Mouse (Mus musculus): ENCODE measurements around the gene Umodl1. TPM values are rescaled to one million over a fixed set of nuclear protein-coding genes. Genes with fewer than 3 reads are reported as not detected.

Gene Umodl1
- polyA plus RNA-seq, 1 experiment from 2014 or later, result 0.07 TPM

DNA sequence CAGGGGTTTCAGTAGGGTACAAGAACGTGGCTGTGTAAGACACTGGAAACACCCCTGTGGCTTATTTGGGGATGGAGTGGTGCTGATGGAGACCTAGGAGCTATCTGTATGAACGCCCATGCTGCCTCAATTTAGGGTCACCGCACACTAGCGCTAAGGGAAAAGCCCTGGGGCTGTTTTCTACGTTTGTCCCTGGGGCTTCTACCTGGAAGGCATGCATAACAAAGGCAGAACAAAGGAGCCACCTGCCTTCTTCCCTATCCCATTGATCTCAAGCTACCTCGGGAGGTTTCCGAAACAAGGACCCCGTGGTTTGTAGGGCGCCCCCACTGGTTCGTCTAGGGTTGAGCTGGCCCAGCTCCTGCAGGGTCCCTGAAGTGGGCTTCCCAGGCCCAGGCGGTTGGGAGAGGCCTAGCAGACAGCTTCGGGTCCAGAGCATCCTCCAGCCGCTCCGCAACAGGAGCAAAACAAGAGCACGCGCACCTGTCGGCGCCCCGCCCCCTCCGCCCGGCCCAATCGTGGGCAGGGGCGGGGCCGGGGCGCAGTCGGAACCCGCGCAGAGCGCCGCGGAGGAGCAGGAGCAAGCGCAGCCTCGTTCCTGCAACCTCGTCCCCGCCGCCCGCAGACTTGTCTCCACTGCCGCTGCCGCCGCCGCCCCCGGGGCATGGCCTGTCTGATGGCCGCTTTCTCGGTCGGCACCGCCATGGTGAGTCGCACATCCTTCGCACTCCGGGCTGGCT is 102.9 kb downstream of the Umodl1 start, which contains the start of gene Abcg1:
TSS of gene Abcg1 (plus strand) at position 525 of the 740 bp plus-strand sequence.
- peak; percentile 90 for ATAC-seq
- 2% methylated on average over 49 of the region's 49 CpGs for WGBS
- Histone ChIP-seq H3K4me1 (replicated peaks) (peaks cover 46% of the 10 kb centered on the region), H3K9me3 (peaks cover 10% of the 10 kb centered on the region), H3K36me3 (no peaks in the 10 kb centered on the region), H3K4me3 (replicated peaks) (peak within 1 kb of the TSS; percentile 82), H3K27me3 (peaks cover 11% of the 10 kb centered on the region; the same call in 1 of the 2 replicates), H3K4me2 (replicated peaks) (peak within 1 kb of the TSS; percentile 95), H3K27ac (peak within 1 kb of the TSS; percentile 89), H3K9ac (replicated peaks) (peak within 1 kb of the TSS; percentile 71)

GRCm38 (mm10) chr17:31057891-31058744 is 103.7 kb downstream of the Umodl1 start:
- Histone ChIP-seq H3K4me3 (replicated peaks) (peak overlapping the region; percentile 82), H3K27ac (peak overlapping the region; percentile 89), H3K4me1 (replicated peaks) (peaks cover 46% of the 10 kb centered on the region), H3K27me3 (peaks cover 11% of the 10 kb centered on the region; the same call in 1 of the 2 replicates), H3K9ac (replicated peaks) (peak overlapping the region; percentile 71), H3K36me3 (no peaks in the 10 kb centered on the region), H3K9me3 (peaks cover 5% of the 10 kb centered on the region), H3K4me2 (replicated peaks) (peak overlapping the region; percentile 95)
- WGBS, result under 1% methylated on average over 30 of the region's 31 CpGs
- ATAC-seq, result peak; percentile 62

GRCm38 (mm10) chr17:31058745-31059085 is 104.3 kb downstream of the Umodl1 start:
- Histone ChIP-seq H3K36me3 (no peaks in the 10 kb centered on the region), H3K9me3 (peaks cover 1% of the 10 kb centered on the region; the same call in 1 of the 2 replicates), H3K4me2 (replicated peaks) (peak overlapping the region; percentile 95), H3K4me3 (replicated peaks) (peak overlapping the region; percentile 82), H3K9ac (replicated peaks) (peak overlapping the region; percentile 71), H3K27me3 (peaks cover 11% of the 10 kb centered on the region; the same call in 1 of the 2 replicates), H3K4me1 (replicated peaks) (peaks cover 46% of the 10 kb centered on the region), H3K27ac (peak overlapping the region; percentile 89)
- WGBS, result 2% methylated on average over 13 of the region's 13 CpGs
- ATAC-seq, result peak; percentile 32

DNA sequence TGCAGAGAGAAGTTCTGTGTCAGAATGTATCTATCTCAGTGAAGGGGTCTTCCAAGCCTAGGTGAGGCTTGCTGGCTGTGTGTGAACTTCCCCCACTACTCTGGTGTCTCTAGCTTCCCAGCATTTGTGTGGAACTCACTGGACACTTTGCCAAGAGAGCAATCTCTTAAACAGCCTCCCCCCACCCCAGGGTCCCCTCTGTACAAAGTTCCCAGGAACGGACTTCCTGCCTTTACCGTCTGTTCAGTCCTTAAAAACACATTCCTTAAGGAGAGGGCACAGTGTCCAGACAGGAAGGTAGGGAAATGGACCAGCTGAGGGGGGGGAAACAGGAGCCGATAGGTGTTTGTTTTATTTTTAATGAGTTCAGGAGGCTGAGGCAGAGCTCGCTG is 105.8 kb downstream of the Umodl1 start:
- WGBS, result 77% methylated on average over 4 of the region's 4 CpGs

More for the DNA sequence above, 105.8 kb downstream of the Umodl1 start:
- Histone ChIP-seq H3K4me3 (replicated peaks) (no peak overlapping the region), H3K9me3 (no peaks in the 10 kb centered on the region), H3K9ac (replicated peaks) (0 out of 2 replicates have a peak overlapping the region, but pooled peaks have one; percentile 7), H3K27ac (peak overlapping the region; percentile 20; the same call in 1 of the 2 replicates), H3K36me3 (peaks cover 8% of the 10 kb centered on the region), H3K27me3 (peaks cover 11% of the 10 kb centered on the region; the same call in 1 of the 2 replicates), H3K4me1 (replicated peaks) (peaks cover 46% of the 10 kb centered on the region), H3K4me2 (replicated peaks) (peak overlapping the region; percentile 95)
- no peak for ATAC-seq

Small RNAs within 50 kb of the gene (microRNA-seq; reads per million reads assigned to microRNA genes)
- not detected for gene Gm24026

Other genes with a start within 250 kb of the Umodl1 start
- 0.13 and 0.18 TPM in 2 replicates for gene Glp1r, start 52.8 kb upstream of the Umodl1 start, polyA plus RNA-seq (2015; fragmentation: Nextera tagmentation; extraction: Ambion mirVana)
- 21.8 and 24.4 TPM in 2 replicates for gene Abcg1, start 103.0 kb downstream of the Umodl1 start, polyA plus RNA-seq (2015; fragmentation: Nextera tagmentation; extraction: Ambion mirVana)
- 0.97 and 2.0 TPM in 2 replicates for gene Tff3, start 175.0 kb downstream of the Umodl1 start, polyA plus RNA-seq (2015; fragmentation: Nextera tagmentation; extraction: Ambion mirVana)
- gene Tff2, start 189.6 kb downstream of the Umodl1 start, polyA plus RNA-seq (2015; fragmentation: Nextera tagmentation; extraction: Ambion mirVana), result not detected in 2 replicates
- gene Tff1, start 210.6 kb downstream of the Umodl1 start, polyA plus RNA-seq (2015; fragmentation: Nextera tagmentation; extraction: Ambion mirVana), result not detected in 2 replicates
- not detected in 2 replicates for gene Tmprss3, start 244.3 kb downstream of the Umodl1 start, polyA plus RNA-seq (2015; fragmentation: Nextera tagmentation; extraction: Ambion mirVana)

All from midbrain, embryonic 13.5 days (tissue).